Mouse (Mus musculus) megakaryocyte-erythroid progenitor cell, adult 5-6 weeks (primary cell): Measurements from ENCODE around the gene Rpl27. TPM values are rescaled to one million over a fixed set of nuclear protein-coding genes. Genes with fewer than 3 reads are reported as not detected.
"Not testable (repeated sequence)": the region's sequence is repeated elsewhere in the genome, so short reads cannot be mapped to it uniquely, and the experiment has no call there.

Experiments used
- ATAC-seq: replicated peaks from 2 replicates; pipeline ENCODE4 v1.8.0; 2016; ENCODE audit warnings: mild to moderate bottlenecking, inconsistent platforms; ENCODE audit not compliant: severe bottlenecking, poor library complexity, low FRiP score, low TSS enrichment
- total RNA-seq, 2 experiments: library from RNA; stranded (forward) in 1 of 2; stranded (reverse) in 1 of 2; fragments of 200-1000, 215-1000 nt in 1 of 2; fragments of >200 nt in 1 of 2; fragmentation: Nextera tagmentation in 1 of 2; gene quantifications; 2 replicates each; pipeline ENCODE4 v1.2.3; 2014 to 2017

The Rpl27 gene
- total RNA-seq, 2 experiments from 2014 or later = 1,243 to 3,990 TPM

- peak; percentile 15; the same call in 1 of the 2 replicates for ATAC-seq
Observed at GRCm38 (mm10) chr11:101465101-101465868, 23.2 kb downstream of the Rpl27 start.

- 0 out of 2 replicates have a peak, but pooled peaks have one; percentile 23 for ATAC-seq
Observed at GRCm38 (mm10) chr11:101465869-101466551, 23.9 kb downstream of the Rpl27 start, which contains the start of gene Vat1. Gene Vat1, minus strand, starts transcription at chr11:101466230.

DNA sequence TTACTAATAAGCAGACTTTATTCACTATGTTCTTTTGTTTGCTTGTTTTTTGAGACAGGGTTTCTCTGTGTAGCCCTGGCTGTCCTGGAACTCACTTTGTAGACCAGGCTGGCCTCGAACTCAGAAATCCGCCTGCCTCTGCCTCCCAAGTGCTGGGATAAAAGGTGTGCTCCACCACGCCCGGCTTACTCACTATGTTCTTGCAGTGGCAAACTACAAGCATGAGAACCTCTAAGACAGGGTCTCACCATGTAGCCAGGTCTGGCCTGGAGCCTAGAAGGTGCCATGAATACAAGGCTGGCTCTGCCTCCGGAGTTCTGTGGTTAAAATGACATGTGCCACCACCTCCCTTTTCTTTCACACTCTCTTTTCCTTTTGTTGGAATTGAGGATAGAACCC lies 24.5 kb downstream of the Rpl27 start:
- ATAC-seq = not testable (repeated sequence)

DNA sequence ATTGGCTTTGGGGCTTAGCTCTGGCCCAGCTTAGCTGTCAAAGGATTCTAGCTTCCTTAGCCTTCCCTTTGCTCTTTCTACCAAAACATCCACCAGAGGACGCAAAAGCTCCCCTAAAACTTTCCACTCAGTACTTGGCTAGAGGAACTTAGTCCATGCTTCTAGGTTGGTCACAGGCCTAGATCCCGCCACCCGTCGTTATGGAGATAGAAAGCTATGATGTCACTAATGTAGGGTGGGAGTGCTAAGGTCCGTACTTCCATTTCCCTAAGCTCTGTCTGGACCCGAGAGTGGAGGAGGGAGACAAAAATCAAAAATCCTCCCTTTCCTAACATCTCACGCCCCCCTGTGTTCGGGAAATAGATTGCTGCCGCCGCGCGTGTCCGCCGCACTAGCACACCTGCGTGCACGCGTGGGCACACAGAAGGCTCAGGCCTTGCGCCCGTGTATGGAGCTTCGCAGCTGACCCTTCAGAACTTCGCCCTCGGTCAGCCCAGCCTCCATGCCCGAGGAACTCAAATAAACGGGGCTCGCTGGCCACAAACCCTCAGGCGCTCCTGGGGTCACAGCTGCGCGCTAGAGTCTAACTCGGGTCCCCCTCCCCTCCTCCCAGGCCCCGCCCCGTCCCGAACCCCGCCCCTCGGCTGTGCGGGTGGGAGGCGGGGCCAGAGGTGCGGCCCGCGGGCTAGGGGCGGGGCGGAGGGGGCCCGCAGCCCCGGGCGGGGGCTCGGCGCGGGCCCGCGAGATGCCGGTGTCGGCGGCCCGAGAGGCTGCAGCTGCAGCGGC lies 25.6 kb downstream of the Rpl27 start:
- ATAC-seq = peak; percentile 34

DNA sequence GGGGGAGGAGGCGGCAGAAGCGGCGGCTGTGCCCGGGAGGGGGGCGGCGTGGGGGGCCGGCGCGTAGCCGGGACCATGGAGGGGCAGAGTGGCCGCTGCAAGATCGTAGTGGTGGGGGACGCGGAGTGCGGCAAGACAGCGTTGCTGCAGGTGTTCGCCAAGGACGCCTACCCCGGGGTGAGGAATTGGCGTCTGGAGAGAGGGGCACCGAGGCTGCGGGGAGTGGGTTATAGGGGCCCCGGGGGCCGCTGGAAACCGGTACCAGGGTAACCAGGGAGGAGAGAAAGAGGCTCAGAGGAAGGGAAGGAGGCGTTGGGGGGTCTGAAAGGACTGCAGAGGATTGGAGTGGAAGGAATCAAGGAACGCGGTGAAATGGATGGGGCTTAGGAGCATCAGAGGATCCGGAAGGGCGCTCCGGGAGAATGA lies 26.2 kb downstream of the Rpl27 start:
- ATAC-seq = no peak

DNA sequence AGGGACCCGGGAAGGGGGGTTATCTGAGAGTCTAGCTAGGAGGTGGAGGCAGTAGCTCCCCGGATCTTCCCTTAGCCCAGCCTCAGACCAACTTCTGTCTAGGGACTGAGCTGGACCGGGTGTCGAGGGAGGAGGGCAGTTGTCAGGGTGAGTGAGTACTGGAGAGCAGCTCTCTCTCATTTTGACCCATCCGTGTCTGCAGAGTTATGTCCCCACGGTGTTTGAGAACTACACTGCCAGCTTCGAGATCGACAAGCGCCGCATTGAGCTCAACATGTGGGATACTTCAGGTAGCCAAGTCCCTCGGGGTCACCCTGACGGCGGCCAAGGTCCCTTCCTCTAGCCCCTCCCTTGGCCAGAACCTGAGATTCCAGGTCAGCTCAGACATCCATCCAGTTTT lies 26.6 kb downstream of the Rpl27 start:
- no peak for ATAC-seq

DNA sequence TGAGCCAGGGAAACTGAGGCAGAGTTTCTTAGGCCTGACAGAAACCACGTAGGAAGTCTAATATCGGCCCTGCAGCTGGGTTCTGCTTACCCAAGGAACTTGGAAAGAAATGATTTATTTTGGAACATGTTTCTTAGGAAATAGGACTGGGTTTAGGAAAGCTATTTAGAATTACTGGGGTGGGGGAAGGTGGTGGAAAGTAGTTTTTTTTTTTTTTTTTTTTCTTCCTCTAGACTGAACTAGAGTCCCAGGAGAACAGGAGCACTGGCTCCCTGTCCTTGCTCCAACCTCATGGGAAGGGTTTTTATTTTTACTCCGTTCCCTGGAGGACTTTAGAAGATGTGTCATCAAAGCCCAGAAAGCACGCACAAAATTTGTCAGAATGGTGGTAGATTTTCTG lies 27.1 kb downstream of the Rpl27 start:
- no peak for ATAC-seq

- no peak for ATAC-seq
Observed at GRCm38 (mm10) chr11:101470206-101470605, 28.1 kb downstream of the Rpl27 start.

DNA sequence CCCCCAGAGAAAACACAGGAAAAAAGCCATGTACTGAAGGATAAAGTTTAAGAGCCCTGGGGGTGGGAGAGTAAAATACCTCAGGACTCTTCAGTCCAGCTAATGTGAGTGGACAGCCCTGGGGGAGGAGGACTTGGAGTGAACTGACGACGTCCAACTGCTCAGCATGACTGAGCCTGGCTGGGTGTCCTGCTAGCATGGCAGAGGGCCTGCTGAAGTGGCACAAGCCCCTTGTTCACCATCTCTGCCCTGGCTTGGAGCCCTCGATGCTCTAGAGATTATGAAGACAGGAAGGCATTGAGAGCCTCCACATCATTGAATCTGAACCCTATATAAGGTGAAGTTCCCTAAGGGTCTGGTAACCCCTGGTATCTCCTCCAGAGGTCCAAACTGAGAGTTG lies 29.8 kb downstream of the Rpl27 start:
- ATAC-seq = no peak

- ATAC-seq = no peak
Observed at GRCm38 (mm10) chr11:101472336-101472735, 30.2 kb downstream of the Rpl27 start.

GRCm38 (mm10) chr11:101473686-101474085 lies 31.6 kb downstream of the Rpl27 start:
- ATAC-seq = not testable (repeated sequence)

DNA sequence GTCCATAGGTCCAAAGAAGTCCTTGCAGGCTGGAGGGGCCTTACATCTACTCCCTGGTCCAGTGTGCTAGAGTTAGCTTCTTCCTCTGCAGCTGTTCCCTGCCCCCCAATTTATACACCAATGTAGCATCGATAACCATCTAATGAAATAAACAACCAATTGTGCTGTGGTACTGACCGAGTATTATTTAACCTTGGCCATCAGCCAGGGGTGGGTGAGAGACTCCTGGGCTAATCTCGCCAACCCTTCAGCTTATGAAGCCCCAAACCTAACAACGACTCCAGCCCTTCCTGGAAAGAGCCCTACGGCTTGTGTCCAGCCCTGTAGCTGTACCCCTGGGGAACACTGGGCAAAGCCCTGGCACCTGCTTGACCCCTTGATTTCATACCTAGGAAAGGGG lies 32.2 kb downstream of the Rpl27 start:
- no peak for ATAC-seq

DNA sequence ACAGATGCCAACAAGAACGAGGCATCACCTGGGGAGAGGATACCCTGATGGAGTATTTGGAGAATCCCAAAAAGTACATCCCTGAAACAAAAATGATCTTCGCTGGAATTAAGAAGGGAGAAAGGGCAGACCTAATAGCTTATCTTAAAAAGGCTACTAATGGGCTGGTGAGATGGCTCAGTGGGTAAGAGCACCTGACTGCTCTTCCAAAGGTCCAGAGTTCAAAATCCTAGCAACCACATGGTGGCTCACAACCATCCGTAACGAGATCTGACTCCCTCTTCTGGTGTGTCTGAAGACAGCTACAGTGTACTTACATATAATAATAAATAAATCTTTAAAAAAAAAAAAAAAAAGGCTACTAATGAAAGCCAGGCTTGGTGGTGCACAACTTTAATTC lies 34.3 kb downstream of the Rpl27 start:
- ATAC-seq = not testable (repeated sequence)

GRCm38 (mm10) chr11:101477194-101477551 lies 35.1 kb downstream of the Rpl27 start:
- ATAC-seq = no peak

DNA sequence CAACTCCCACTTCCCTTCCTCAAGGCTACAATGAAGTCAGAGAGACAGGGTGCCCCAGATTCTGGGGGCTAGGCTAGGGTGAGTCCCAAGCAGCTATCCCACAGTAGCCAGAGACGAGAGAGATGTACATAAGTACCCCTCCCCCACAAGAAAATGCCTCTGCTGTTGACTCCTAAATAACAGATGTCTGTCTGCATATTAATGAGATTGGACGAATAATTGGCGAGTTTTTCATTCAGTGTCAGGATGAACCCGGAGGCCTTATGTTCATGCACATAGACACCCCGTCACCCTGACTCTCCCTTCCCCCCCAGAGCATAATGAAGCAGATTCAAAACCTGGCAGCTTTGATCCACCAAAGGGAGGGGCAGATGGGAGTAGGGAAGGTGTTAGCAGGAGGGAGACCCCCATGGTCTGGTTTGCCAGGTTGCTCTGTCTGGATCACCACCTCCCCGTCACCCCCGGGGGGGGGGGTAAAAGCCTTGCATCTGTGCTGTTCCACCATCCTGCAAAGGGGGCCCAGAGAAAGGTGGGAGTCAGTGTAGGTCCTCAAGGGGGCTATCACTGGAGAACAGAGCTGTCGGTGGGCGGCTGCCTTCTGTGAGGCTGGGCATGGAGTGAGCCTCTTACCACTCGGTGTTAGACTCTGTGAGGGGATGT lies 35.6 kb downstream of the Rpl27 start:
- no peak for ATAC-seq

GRCm38 (mm10) chr11:101479171-101479635 lies 37.1 kb downstream of the Rpl27 start:
- ATAC-seq = no peak

DNA sequence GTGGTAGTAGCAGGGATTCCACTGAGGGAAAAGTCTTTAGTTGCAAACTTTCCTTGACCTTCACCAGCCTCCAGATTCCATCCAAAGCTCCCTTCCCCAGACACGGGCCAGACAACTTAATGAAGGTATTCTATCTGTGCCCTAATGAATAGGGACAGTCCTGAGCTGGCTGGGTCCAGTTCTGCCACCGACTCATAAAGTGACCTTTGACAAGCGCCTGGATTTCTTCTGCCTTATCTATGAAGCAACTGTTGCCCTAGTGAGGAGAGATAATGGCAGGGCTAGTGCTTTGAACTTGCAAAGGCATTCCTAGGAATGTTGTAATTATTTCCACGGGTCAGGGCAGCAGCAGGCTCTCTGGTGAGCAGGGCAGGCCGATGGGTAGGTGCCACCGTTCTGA lies 38.8 kb downstream of the Rpl27 start:
- ATAC-seq = no peak

DNA sequence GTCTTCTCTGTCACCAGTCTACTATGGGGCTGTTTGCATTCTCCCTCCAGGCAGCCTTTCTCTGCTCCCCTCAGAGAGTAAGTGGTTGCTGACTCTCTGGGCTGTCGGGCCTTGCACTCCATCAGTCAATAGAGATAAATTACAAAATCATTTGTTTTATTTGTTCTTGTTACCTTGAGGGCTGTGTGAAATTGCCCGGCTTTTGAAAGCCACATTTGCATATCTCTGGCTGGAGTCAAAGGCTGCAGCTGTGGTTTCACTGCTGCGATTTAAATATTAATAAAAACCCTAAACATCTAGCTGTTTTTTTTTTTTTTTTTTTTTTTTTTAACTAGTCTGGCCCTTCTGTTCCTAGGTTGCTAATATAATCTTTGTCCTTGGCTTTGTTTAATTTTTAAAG lies 41.7 kb downstream of the Rpl27 start:
- no peak for ATAC-seq

GRCm38 (mm10) chr11:101484245-101484644 lies 42.1 kb downstream of the Rpl27 start:
- no peak for ATAC-seq

DNA sequence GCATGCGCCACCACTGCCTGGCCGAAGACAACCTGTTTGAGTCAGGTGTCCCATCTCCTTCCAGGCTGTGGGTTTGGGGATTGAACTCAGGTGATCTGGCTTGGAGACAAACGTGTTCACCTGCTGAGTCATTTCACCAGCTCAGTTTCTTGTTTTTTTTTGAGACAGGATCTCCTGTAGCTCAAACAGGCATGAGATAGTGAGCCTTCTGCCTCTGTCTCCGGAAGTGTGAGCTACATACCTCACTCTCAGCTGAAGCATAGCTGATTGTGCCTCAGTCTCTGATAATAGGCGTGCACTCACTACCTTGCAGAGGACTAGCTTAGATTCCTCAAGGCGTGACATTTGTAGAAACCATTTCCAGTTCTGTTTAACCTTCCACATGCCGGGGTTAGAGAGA lies 42.7 kb downstream of the Rpl27 start:
- peak; percentile 29 for ATAC-seq
